Mouse (Mus musculus) embryonic facial prominence, embryonic 14.5 days (tissue): ENCODE results near the gene Gpr152. TPM values are rescaled to one million over a fixed set of nuclear protein-coding genes. Genes with fewer than 3 reads are reported as not detected.

Experiments used
- ATAC-seq: fragments of 200-750 bp; cut with Nextera tagmentation; 2 replicates; pipeline ENCODE4 v1.8.0; 2017; ENCODE audit warnings: low read depth, moderate number of reproducible peaks, moderate TSS enrichment
- DNase-seq: peaks from one replicate; pipeline ENCODE4 v3.0.0-alpha.2; 2015; ENCODE audit warnings: low spot score
- H3K27ac ChIP-seq: fragments of 300-500 bp; sonication (generic); replicated peaks from 2 replicates; pipeline ENCODE4 v1.5.1; 2014; ENCODE audit warnings: low read depth, mild to moderate bottlenecking, low read length, moderate library complexity
- H3K27me3 ChIP-seq: fragments of 300-500 bp; sonication (generic); replicated peaks from 2 replicates; pipeline ENCODE4 v1.6.1; 2014; ENCODE audit warnings: low read length; ENCODE audit not compliant: control insufficient read depth, insufficient read depth
- H3K36me3 ChIP-seq: fragments of 300-500 bp; sonication (generic); 2 replicates; pipeline ENCODE4 v1.6.1; 2014; ENCODE audit warnings: low read length, mixed read lengths; ENCODE audit not compliant: control insufficient read depth, insufficient read depth
- H3K4me1 ChIP-seq: fragments of 300-500 bp; sonication (generic); 2 replicates; pipeline ENCODE4 v1.6.1; 2014; ENCODE audit warnings: antibody characterized with exemption, low read length; ENCODE audit not compliant: control insufficient read depth, insufficient read depth
- H3K4me2 ChIP-seq: fragments of 300-500 bp; sonication (generic); 2 replicates; pipeline ENCODE4 v1.6.1; 2014; ENCODE audit warnings: low read depth, mild to moderate bottlenecking, low read length, moderate library complexity, mixed read lengths
- H3K4me3 ChIP-seq: fragments of 300-500 bp; sonication (generic); 2 replicates; pipeline ENCODE4 v1.5.1; 2014; ENCODE audit warnings: low read depth, mild to moderate bottlenecking, low read length
- H3K9ac ChIP-seq: fragments of 300-500 bp; sonication (generic); 2 replicates; pipeline ENCODE4 v1.6.1; 2014; ENCODE audit warnings: low read depth, mild to moderate bottlenecking, low read length, moderate library complexity, mixed read lengths
- H3K9me3 ChIP-seq: fragments of 300-500 bp; sonication (generic); 2 replicates; pipeline ENCODE4 v1.6.1; 2016; ENCODE audit warnings: low read length; ENCODE audit not compliant: control insufficient read depth
- WGBS: fragments of 180-500 bp; shearing (Covaris S2); extraction: QIAGEN DNeasy Blood & Tissue Kit; methylation state at CpG from one replicate; pipeline ENCODE4 v1.1.7; 2014; 5-methylcytosine and 5-hydroxymethylcytosine counted together
- polyA plus RNA-seq: library from polyadenylated mRNA; unstranded; fragments of >200 nt; fragmentation: Nextera tagmentation; extraction: Ambion mirVana; gene quantifications from 2 replicates; pipeline ENCODE4 v1.2.1, GENCODE M21; 2014

Gpr152 gene
- polyA plus RNA-seq, 1 experiment from 2014 or later, result 0.08 TPM

DNA sequence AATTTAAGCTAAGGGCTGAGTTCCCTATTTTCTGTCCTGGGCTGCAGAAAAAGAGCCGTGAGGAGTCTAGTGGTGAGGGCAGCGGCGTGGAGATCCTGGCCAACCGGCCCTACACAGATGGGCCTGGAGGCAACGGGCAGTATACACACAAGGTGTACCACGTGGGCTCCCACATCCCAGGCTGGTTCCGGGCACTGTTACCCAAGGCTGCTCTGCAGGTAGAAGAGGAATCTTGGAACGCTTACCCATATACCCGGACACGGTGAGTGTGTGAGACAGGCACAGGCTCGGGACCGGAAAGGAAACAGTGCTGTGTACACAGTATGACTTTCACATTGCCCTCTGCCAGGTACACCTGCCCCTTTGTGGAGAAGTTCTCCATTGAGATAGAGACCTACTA is 37.0 kb upstream of the Gpr152 start:
- Histone ChIP-seq H3K9me3 (no peaks in the 10 kb centered on the region), H3K4me1 (peaks cover 22% of the 10 kb centered on the region), H3K27me3 (peaks cover 31% of the 10 kb centered on the region), H3K4me2 (no peak overlapping the region), H3K9ac (no peak overlapping the region), H3K36me3 (no peaks in the 10 kb centered on the region), H3K4me3 (no peak overlapping the region), H3K27ac (no peak overlapping the region)
- WGBS, result 92% methylated on average over 12 of the region's 12 CpGs
- ATAC-seq (no peak), DNase-seq (no peak)

DNA sequence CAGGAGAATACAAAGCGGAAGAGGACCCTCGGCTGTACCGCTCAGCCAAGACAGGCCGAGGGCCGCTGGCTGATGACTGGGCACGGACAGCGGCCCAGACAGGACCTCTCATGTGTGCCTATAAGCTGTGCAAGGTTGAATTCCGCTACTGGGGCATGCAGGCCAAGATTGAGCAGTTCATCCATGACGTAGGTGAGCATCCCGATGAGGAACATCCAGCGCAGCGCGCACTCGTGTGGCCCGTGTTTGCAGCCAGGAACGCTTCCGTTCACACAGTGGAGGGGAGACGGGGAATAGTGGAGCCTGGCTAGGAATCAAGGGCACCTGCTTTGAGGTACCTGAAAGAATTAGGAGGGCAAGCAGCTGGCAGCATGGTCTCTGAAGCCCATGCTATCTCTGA is 36.3 kb upstream of the Gpr152 start:
- Histone ChIP-seq H3K27me3 (peaks cover 31% of the 10 kb centered on the region), H3K9ac (no peak overlapping the region), H3K36me3 (no peaks in the 10 kb centered on the region), H3K4me3 (no peak overlapping the region), H3K27ac (no peak overlapping the region), H3K4me2 (no peak overlapping the region), H3K4me1 (peaks cover 21% of the 10 kb centered on the region), H3K9me3 (no peaks in the 10 kb centered on the region)
- no peak for ATAC-seq
- WGBS, result 90% methylated on average over 18 of the region's 18 CpGs
- DNase-seq, result no peak

DNA sequence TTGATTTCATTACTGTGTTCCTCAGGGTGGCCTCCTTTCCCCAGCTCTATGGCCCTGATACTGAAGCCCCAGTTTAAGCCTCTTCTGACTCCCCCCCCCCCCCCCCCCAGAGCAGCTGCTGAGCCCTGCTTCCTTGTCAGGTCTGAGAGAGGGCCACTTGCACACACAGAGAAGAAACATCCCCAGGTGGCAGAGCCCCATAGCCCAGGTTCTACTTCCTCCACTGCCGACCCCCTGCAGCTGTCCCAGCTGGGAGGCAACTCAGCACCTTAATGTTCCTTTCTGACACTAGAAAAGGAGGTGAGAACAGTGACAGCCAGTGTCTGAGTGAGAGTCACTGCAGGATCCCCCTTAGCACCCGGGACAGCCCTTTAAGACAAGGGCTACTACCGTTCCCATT is 35.8 kb upstream of the Gpr152 start:
- no peak overlapping the region for H3K4me3 ChIP-seq
- ATAC-seq (no peak), DNase-seq (no peak)
- H3K9ac ChIP-seq, result no peak overlapping the region
- H3K9me3 ChIP-seq, result no peaks in the 10 kb centered on the region
- peaks cover 21% of the 10 kb centered on the region for H3K4me1 ChIP-seq
- no peak overlapping the region for H3K27ac ChIP-seq
- WGBS, result 68% methylated on average over 3 of the region's 3 CpGs
- no peak overlapping the region for H3K4me2 ChIP-seq
- H3K27me3 ChIP-seq, result peaks cover 31% of the 10 kb centered on the region
- no peaks in the 10 kb centered on the region for H3K36me3 ChIP-seq

DNA sequence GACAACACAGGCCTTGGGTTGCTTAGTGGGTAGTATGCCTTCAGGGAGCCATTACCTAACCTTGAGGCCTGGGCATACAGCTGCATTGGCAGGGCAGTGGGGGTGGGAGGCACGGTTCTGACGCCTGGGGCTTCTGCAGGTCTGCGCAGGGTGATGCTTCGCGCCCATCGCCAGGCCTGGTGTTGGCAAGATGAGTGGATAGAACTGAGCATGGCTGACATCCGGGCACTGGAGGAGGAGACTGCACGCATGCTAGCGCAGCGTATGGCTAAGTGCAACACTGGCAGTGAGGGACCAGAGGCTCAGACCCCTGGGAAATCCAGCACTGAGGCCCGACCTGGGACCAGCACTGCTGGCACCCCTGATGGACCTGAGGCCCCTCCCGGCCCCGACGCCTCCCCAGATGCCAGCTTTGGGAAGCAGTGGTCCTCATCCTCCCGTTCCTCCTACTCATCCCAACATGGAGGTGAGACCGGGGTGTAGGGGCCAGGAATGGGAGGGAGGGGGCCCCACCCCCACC is 34.9 kb upstream of the Gpr152 start:
- Histone ChIP-seq H3K4me2 (no peak overlapping the region), H3K27me3 (peaks cover 24% of the 10 kb centered on the region), H3K9me3 (no peaks in the 10 kb centered on the region), H3K27ac (no peak overlapping the region), H3K4me3 (no peak overlapping the region), H3K36me3 (no peaks in the 10 kb centered on the region), H3K4me1 (peaks cover 14% of the 10 kb centered on the region), H3K9ac (no peak overlapping the region)
- DNase-seq (no peak), ATAC-seq (no peak)
- 79% methylated on average over 14 of the region's 16 CpGs for whole genome bisulfite sequencing

DNA sequence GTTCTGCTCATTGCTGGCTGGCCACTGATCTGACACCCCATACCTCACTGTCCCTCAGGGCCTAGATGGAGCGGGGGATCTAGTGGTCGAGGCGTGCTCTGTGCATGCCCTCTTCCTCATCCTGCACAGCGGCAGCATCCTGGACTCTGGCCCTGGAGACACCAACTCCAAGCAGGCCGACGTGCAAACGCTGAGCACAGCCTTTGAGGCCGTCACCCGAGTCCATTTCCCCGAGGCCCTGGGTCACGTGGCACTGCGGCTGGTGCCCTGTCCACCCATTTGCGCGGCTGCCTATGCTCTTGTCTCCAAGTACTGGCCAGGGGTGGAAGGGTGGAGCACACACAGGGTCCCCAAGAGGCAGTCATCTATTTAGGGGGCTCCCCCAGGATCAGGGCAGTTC is 32.9 kb upstream of the Gpr152 start:
- ATAC-seq (no peak), DNase-seq (no peak)
- H3K27ac ChIP-seq, result no peak overlapping the region
- H3K27me3 ChIP-seq, result peaks cover 5% of the 10 kb centered on the region
- H3K9ac ChIP-seq, result no peak overlapping the region
- no peaks in the 10 kb centered on the region for H3K9me3 ChIP-seq
- no peaks in the 10 kb centered on the region for H3K4me1 ChIP-seq
- no peak overlapping the region for H3K4me2 ChIP-seq
- peaks cover under 1% of the 10 kb centered on the region for H3K36me3 ChIP-seq
- 84% methylated on average over 14 of the region's 14 CpGs for WGBS
- no peak overlapping the region for H3K4me3 ChIP-seq

DNA sequence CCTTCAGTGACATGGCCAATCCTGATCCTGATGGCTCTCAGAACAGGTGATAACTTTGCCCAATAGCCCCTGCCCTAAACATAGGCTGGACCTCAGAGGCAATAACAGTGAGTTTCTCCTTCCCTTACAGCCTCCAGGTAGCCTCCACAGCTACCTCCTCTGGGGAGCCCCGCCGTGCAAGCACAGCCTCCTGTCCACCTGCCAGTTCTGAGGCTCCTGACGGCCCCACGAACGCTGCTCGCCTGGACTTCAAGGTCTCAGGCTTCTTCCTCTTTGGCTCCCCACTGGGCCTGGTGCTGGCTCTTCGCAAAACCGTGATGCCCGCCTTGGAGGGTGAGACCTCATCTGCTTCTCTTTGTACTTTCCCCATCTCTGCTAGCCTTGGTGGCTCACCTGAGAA is 31.1 kb upstream of the Gpr152 start:
- H3K9me3 ChIP-seq, result no peaks in the 10 kb centered on the region
- DNase-seq, result no peak
- ATAC-seq, result no peak
- no peak overlapping the region for H3K27ac ChIP-seq
- no peaks in the 10 kb centered on the region for H3K4me1 ChIP-seq
- H3K4me2 ChIP-seq, result no peak overlapping the region
- WGBS, result 85% methylated on average over 9 of the region's 9 CpGs
- no peaks in the 10 kb centered on the region for H3K27me3 ChIP-seq
- H3K4me3 ChIP-seq, result no peak overlapping the region
- H3K9ac ChIP-seq, result no peak overlapping the region
- H3K36me3 ChIP-seq, result peaks cover 17% of the 10 kb centered on the region

DNA sequence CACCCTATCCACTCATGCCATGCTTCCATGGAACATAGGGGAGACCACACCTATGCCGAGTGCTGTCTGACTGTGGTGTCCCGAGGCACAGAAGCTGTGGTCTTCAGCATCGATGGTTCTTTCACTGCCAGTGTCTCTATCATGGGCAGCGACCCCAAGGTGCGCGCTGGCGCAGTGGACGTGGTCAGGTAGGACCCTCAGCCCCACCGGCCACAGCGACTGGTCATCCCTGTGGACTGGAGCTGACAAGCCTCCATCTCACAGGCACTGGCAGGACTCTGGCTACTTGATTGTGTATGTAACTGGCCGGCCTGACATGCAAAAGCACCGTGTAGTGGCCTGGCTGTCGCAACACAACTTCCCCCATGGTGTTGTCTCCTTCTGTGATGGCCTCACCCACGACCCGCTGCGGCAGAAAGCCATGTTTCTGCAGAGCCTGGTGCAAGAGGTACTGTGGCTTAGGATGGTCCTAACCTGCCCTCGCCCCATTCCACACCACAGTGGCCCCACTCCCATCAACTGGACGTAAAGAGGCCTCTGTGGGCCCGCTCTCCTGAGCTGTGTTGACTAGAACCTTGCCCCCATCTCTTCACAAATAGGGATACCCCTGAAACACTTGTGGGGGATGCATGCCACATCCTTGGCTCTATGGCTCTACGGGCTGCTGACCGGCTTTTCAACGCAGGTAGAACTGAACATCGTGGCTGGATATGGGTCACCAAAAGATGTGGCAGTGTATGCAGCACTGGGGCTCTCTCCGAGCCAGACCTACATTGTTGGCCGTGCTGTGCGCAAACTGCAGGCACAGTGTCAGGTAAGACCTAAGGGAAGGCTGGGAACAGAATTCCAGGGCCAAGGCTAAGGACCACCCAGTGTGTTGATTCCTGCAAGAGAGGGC is 27.3 kb upstream of the Gpr152 start:
- H3K27ac ChIP-seq, result no peak overlapping the region
- WGBS, result 92% methylated on average over 26 of the region's 26 CpGs

DNA sequence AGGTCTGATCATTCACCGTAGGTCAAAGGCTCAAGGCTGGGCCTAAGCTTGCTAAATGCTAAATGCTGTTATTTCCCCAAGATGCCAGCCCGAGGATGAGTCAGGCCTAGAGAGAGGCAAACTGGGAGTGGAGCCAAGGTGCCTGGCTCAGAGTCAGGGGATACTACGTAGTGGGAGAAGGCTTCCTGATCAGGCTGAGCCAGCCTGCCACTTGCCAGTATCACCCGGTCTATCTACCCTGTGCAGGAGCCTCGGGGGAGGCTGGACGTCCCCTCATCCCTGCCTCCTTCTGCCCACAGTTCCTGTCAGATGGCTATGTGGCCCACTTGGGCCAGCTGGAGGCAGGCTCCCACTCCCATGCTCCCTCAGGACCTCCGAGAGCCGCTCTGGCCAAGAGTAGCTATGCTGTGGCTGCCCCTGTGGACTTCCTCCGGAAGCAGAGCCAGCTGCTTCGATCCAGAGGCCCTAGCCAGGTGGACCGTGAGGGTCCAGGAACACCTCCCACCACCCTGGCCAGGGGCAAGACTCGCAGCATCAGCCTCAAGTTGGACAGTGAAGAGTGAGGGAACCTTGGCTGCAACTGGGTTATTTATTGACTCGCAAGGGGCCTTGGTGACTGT is 26.3 kb upstream of the Gpr152 start:
- no peak for DNase-seq
- H3K4me1 ChIP-seq, result no peaks in the 10 kb centered on the region
- H3K4me2 ChIP-seq, result no peak overlapping the region
- H3K9me3 ChIP-seq, result no peaks in the 10 kb centered on the region
- H3K9ac ChIP-seq, result no peak overlapping the region
- 74% methylated on average over 13 of the region's 13 CpGs for WGBS
- H3K27me3 ChIP-seq, result no peaks in the 10 kb centered on the region
- H3K36me3 ChIP-seq, result peaks cover 60% of the 10 kb centered on the region
- H3K4me3 ChIP-seq, result no peak overlapping the region
- H3K27ac ChIP-seq, result no peak overlapping the region
- ATAC-seq, result no peak

More for the DNA sequence above, 27.3 kb upstream of the Gpr152 start:
- H3K4me1 ChIP-seq, result no peaks in the 10 kb centered on the region
- H3K36me3 ChIP-seq, result peaks cover 50% of the 10 kb centered on the region
- ATAC-seq, result no peak
- no peak overlapping the region for H3K9ac ChIP-seq
- no peak overlapping the region for H3K4me2 ChIP-seq
- no peaks in the 10 kb centered on the region for H3K9me3 ChIP-seq
- no peak overlapping the region for H3K4me3 ChIP-seq
- DNase-seq, result no peak
- H3K27me3 ChIP-seq, result no peaks in the 10 kb centered on the region
